Mouse (Mus musculus) right cerebral cortex, postnatal 25 days (tissue): ENCODE measurements around the gene Ap3m1.

Experiments used
- DNase-seq: peaks from one replicate; pipeline ENCODE4 v3.0.0; 2022

Gene Ap3m1

GRCm38 (mm10) chr14:20997548-20997947, 54.8 kb downstream of the Ap3m1 start:
- DNase-seq, result no peak

GRCm38 (mm10) chr14:20996361-20996760, 55.9 kb downstream of the Ap3m1 start:
- no peak for DNase-seq

DNA sequence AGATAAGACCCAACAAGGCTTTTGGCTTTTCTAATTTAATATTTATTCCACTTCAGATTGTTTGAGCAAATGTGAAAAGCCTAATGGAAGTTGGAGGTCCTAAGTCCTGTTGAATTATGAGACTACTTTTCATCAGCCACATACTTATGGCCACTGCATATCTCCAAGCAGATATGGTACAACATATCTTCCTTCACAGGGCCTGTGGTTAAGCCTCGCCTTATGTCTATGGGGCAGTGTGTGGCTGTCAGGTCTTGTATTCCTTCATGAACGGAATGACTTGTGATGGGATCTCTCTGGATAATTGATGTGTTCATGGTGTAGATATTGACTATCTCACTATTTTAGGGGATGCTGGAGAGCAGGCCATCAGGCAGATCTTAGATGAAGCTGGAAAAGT, 56.8 kb downstream of the Ap3m1 start:
- DNase-seq, result no peak

DNA sequence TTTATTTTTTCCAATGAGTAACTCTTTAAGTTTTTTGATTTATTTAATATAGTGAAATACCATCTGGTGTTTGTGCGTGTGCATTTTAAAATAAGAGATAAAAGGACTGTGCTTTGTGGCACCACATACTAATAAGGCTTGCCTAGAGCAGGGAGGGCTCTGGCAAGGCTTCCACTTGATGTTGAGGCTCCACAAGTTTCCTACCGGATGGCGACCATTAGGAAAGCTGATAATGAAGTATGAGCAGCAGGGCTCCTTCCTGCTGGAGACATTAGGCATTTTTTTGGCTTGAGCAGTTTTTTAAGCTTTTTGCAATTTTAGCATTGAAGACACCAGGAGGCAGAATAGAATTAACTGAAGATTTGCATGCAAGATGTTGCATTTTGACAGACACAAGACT, 57.8 kb downstream of the Ap3m1 start:
- no peak for DNase-seq

- peak; percentile 26 for DNase-seq
Observed at GRCm38 (mm10) chr14:20993067-20993691, 59.1 kb downstream of the Ap3m1 start.

DNA sequence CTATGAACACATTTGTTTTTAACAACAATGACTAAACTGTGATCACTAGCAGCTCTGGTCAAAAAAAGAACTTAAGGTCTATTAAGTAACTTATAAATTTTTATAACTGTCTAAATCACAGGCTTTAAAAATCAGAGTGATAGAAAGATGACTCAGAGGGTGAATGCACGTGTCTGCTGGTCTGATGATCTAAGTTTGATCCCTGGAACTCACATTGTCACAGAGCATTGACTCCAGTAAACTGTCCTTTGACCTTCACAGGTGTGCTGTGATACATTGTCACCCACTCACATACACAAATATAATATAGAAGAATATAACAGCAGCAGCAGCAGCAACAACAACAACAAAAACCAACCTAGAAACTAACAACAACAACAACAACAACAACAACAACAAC, 60.8 kb downstream of the Ap3m1 start:
- DNase-seq, result no peak

- no peak for DNase-seq
Observed at GRCm38 (mm10) chr14:20985482-20985881, 66.8 kb downstream of the Ap3m1 start.

DNA sequence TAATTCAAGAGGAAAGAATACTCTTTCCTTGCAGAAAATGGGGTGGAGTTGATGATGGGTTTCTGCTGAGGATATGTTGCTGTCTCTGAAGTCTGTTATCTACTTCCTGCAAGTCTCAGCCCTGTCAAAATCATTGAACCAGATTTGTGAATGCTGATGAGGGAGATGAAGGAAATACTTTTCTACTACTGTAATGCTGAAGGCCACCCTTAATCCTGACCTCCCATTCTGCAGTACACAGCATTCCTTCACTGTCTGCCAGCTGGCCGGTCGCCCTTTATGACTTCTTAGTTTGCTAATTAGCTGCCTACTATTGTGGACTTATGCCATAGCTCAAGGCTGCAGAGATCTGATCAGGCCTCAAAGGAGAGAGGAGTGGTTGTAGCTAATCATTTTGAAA, 68.5 kb downstream of the Ap3m1 start:
- peak; percentile 13 for DNase-seq
